12 mouse cellular contexts compared by ENCODE assay signal in genomic region chr12:4201454-4202200, GRCm38 (mm10). TPM values are rescaled to one million over a fixed set of nuclear protein-coding genes. Genes with fewer than 3 reads are reported as not detected.
DNase-seq lines count a peak whose midpoint lies in the region; ATAC-seq lines count a peak whose summit lies in the region.
"Had no signal": no experiment of that assay in that cellular context is flagged by ENCODE, and none has a peak within 500 bp of the region (broad histone marks: within the 10 kb centered on the region; RNA-seq: fewer than 3 reads in every experiment).

No protein-coding gene starts in this region.

- peaks cover 2% of the 10 kb centered on the region; the same call in 1 of the 2 replicates for H3K4me1 ChIP-seq in midbrain, embryonic 11.5 days (ENCODE audit: control insufficient read depth, insufficient read depth, low read length)
- H3K4me1 ChIP-seq in midbrain, embryonic 16.5 days (ENCODE audit: control insufficient read depth, insufficient read depth, low read length): no peaks in the 10 kb centered on the region
- H3K4me1 ChIP-seq: midbrain, embryonic 12.5 days had no signal

- no peak overlapping the region for H3K27ac ChIP-seq in midbrain, embryonic 11.5 days (ENCODE audit: low read depth, low read length)
- no peak overlapping the region for H3K27ac ChIP-seq in midbrain, embryonic 16.5 days (ENCODE audit: low read length)
- H3K27ac ChIP-seq: kidney, postnatal 0 days; liver, embryonic 14.5 days; midbrain, embryonic 12.5 days had no signal

- no peak overlapping the region for H3K4me3 ChIP-seq in midbrain, embryonic 11.5 days (ENCODE audit: low read depth, low read length)
- H3K4me3 ChIP-seq in midbrain, embryonic 16.5 days (ENCODE audit: low read depth, low read length): no peak overlapping the region
- H3K4me3 ChIP-seq: midbrain, embryonic 12.5 days had no signal

- H3K27me3 ChIP-seq in midbrain, embryonic 11.5 days (ENCODE audit: control insufficient read depth, insufficient read depth, low read length): no peaks in the 10 kb centered on the region
- H3K27me3 ChIP-seq in midbrain, embryonic 16.5 days (ENCODE audit: control insufficient read depth, insufficient read depth, low read depth, low read length): no peaks in the 10 kb centered on the region
- H3K27me3 ChIP-seq: midbrain, embryonic 12.5 days had no signal

- ATAC-seq in midbrain, embryonic 11.5 days (ENCODE audit: low FRiP score): no peak
- ATAC-seq in midbrain, embryonic 16.5 days: no peak

- no peak overlapping the region for H3K4me2 ChIP-seq in midbrain, embryonic 11.5 days
- no peak overlapping the region for H3K4me2 ChIP-seq in midbrain, embryonic 16.5 days (ENCODE audit: low read length)
- H3K4me2 ChIP-seq: midbrain, embryonic 12.5 days had no signal

- no peaks in the 10 kb centered on the region for H3K36me3 ChIP-seq in midbrain, embryonic 11.5 days (ENCODE audit: control insufficient read depth, insufficient read depth, low read length)
- H3K36me3 ChIP-seq in midbrain, embryonic 16.5 days (ENCODE audit: control insufficient read depth, insufficient read depth, low read length): peaks cover 23% of the 10 kb centered on the region

- intact Hi-C loops in gastrocnemius, postnatal 36 days (cut with DNase I): no loop called here

- 92% methylated on average over 13 of the region's 13 CpGs for WGBS in midbrain, embryonic 11.5 days
- 88% methylated on average over 13 of the region's 13 CpGs for WGBS in midbrain, embryonic 16.5 days

- no peak overlapping the region for H3K9ac ChIP-seq in midbrain, embryonic 11.5 days (ENCODE audit: low read length)
- H3K9ac ChIP-seq in midbrain, embryonic 16.5 days (ENCODE audit: low read depth, low read length): no peak overlapping the region
- H3K9ac ChIP-seq: liver, embryonic 14.5 days; midbrain, embryonic 12.5 days had no signal

- DNase-seq in adrenal gland, postnatal 10 days: peak; percentile 58
- DNase-seq in adrenal gland, adult 8-10 months: no peak
- DNase-seq in midbrain, embryonic 11.5 days (ENCODE audit: low spot score, missing footprints): peak; percentile 62
- peak; percentile 63 to 65 for DNase-seq in gastrocnemius, postnatal 36 days
- peak; percentile 73 for DNase-seq in right cerebral cortex, postnatal 25 days
- no peak for DNase-seq in thymus, postnatal 10 days (ENCODE audit: low spot score in 2 of 2)
- no peak for DNase-seq in kidney, postnatal 14 days
- DNase-seq: cerebellum, adult 8-10 months had no signal

- H3K9me3 ChIP-seq in midbrain, embryonic 11.5 days (ENCODE audit: control insufficient read depth, low read length): no peaks in the 10 kb centered on the region
- no peaks in the 10 kb centered on the region for H3K9me3 ChIP-seq in midbrain, embryonic 16.5 days (replicated peaks; ENCODE audit: control insufficient read depth, low read length, poor library complexity, severe bottlenecking)
- H3K9me3 ChIP-seq: midbrain, embryonic 12.5 days had no signal

RNA-seq across cellular contexts. Expression of gene Ptrhd1, which starts 32.2 kb away (rescaled TPM):
- 1 to 10 TPM; 6.4 to 7.0 TPM for total RNA-seq in adrenal gland, postnatal 10 days (2021)
- total RNA-seq in adrenal gland, adult 8-10 months (2022): 1 to 10 TPM; 7.0 to 9.4 (median 8.5) TPM
- polyA plus RNA-seq in midbrain, embryonic 11.5 days (2014; fragmentation: Nextera tagmentation; extraction: Ambion mirVana): 5.8 and 6.5 TPM in 2 replicates
- 5.2 and 5.5 TPM in 2 replicates for polyA plus RNA-seq in midbrain, embryonic 16.5 days (2015; fragmentation: Nextera tagmentation; extraction: Ambion mirVana)
- total RNA-seq in gastrocnemius, postnatal 36 days (2021): 1 to 10 TPM; 4.9 to 5.3 TPM

RNA-seq across cellular contexts. Expression of gene Cenpo, which starts 32.5 kb away (rescaled TPM):
- total RNA-seq in adrenal gland, postnatal 10 days (2021): 10 to 100 TPM in 1 of 2 experiments, 1 to 10 TPM in 1; 9.0 to 10.8 TPM
- 10 to 100 TPM in 3 of 4 experiments, 1 to 10 TPM in 1; 8.3 to 15.3 (median 12.2) TPM for total RNA-seq in adrenal gland, adult 8-10 months (2022)
- 19.7 and 21.9 TPM in 2 replicates for polyA plus RNA-seq in midbrain, embryonic 11.5 days (2014; fragmentation: Nextera tagmentation; extraction: Ambion mirVana)
- polyA plus RNA-seq in midbrain, embryonic 16.5 days (2015; fragmentation: Nextera tagmentation; extraction: Ambion mirVana): 7.4 and 8.5 TPM in 2 replicates
- 1 to 10 TPM; 1.4 to 2.1 TPM for total RNA-seq in gastrocnemius, postnatal 36 days (2021)

Comparison
In these comparisons a context has a peak if more than half of its experiments do, and no peak if none do; other contexts are left out.
1. DNase-seq: peak in adrenal gland, postnatal 10 days (single experiment), midbrain, embryonic 11.5 days (single experiment), gastrocnemius, postnatal 36 days (2 of 2) and right cerebral cortex, postnatal 25 days (single experiment); none in adrenal gland, adult 8-10 months (single experiment), thymus, postnatal 10 days (0 of 2) and kidney, postnatal 14 days (single experiment).